Mouse (Mus musculus) left cerebral cortex, postnatal 10 days (tissue): Measurements from ENCODE around the gene Tnfaip1. TPM values are rescaled to one million over a fixed set of nuclear protein-coding genes. Genes with fewer than 3 reads are reported as not detected.

ENCODE experiments used
- total RNA-seq, 2 experiments: library from RNA; stranded (reverse); gene quantifications; 2 replicates each; pipeline ENCODE4 v1.2.3; 2021

Tnfaip1 gene
- total RNA-seq, 2 experiments from 2014 or later, result 49.3 to 51.2 TPM

Other genes with a start within 250 kb of the Tnfaip1 start
- 1 to 10 TPM; 1.6 TPM for gene BC030499, start 245.5 kb downstream of the Tnfaip1 start, total RNA-seq
- 1 to 10 TPM; 3.1 to 3.9 TPM for gene Spag5, start 234.8 kb downstream of the Tnfaip1 start, total RNA-seq
- gene Aldoc, start 213.4 kb downstream of the Tnfaip1 start, total RNA-seq, result 100 to 1,000 TPM; 291 to 324 TPM
- gene Pigs, start 207.9 kb downstream of the Tnfaip1 start, total RNA-seq, result 10 to 100 TPM; 72.3 to 76.6 TPM
- 10 to 100 TPM; 34.6 to 35.8 TPM for gene Unc119, start 192.8 kb downstream of the Tnfaip1 start, total RNA-seq
- not detected for gene Foxn1, start 149.8 kb downstream of the Tnfaip1 start, total RNA-seq
- gene Slc13a2, start 114.1 kb downstream of the Tnfaip1 start, total RNA-seq, result not detected
- gene Slc46a1, start 70.6 kb downstream of the Tnfaip1 start, total RNA-seq, result 1 to 10 TPM; 8.7 to 9.6 TPM
- 10 to 100 TPM; 51.2 to 59.2 TPM for gene Sarm1, start 38.6 kb downstream of the Tnfaip1 start, total RNA-seq
- gene Vtn, start 37.2 kb downstream of the Tnfaip1 start, total RNA-seq, result 10 to 100 TPM; 74.5 to 75.4 TPM
- 1 to 10 TPM in 1 of 2 experiments, under 1 TPM in 1; 0.61 to 1.1 TPM for gene Sebox, start 32.9 kb downstream of the Tnfaip1 start, total RNA-seq
- gene Tmem199, start 24.2 kb downstream of the Tnfaip1 start, total RNA-seq, result 10 to 100 TPM; 37.2 to 38.7 TPM
- 100 to 1,000 TPM; 117 to 119 TPM for gene Poldip2, start 24.1 kb downstream of the Tnfaip1 start, total RNA-seq
- gene Ift20, start within 50 bp of the Tnfaip1 start, total RNA-seq, result 10 to 100 TPM; 70.5 to 76.7 TPM
- 10 to 100 TPM; 26.2 to 28.8 TPM for gene Tmem97, start 14.4 kb upstream of the Tnfaip1 start, total RNA-seq
- gene Nlk, start 161.0 kb upstream of the Tnfaip1 start, total RNA-seq, result 10 to 100 TPM; 59.1 to 59.4 TPM
- gene Ccnq, start 215.4 kb upstream of the Tnfaip1 start, total RNA-seq, result 10 to 100 TPM; 18.2 to 19.0 TPM